Mouse (Mus musculus): ENCODE data around the gene Cmbl. TPM values are rescaled to one million over a fixed set of nuclear protein-coding genes. Genes with fewer than 3 reads are reported as not detected.

The Cmbl gene
- total RNA-seq, 2 experiments from 2014 or later = 28.0 to 31.2 TPM

DNA sequence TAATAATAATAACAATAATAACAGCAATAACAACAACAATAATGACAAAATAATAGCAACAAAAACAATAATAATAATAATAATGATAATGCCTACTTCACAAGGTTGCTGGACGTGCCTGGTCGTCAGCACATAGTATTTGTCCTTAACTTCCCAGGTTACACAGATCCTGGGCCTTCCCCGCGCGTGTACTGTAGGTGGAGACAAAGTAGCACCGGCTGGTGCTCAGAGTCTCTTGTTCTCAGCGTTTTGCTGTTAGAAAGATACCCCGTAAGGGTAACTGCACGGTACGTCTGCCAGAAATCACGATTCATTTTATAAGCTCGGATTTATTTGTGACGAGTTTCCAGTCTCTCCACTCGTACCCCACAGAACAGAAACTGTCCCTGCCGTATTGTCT is 37.2 kb downstream of the Cmbl start:
- DNase-seq (ENCODE audit: low spot score) = no peak
- intact Hi-C loops (cut with DNase I) = no loop called here

DNA sequence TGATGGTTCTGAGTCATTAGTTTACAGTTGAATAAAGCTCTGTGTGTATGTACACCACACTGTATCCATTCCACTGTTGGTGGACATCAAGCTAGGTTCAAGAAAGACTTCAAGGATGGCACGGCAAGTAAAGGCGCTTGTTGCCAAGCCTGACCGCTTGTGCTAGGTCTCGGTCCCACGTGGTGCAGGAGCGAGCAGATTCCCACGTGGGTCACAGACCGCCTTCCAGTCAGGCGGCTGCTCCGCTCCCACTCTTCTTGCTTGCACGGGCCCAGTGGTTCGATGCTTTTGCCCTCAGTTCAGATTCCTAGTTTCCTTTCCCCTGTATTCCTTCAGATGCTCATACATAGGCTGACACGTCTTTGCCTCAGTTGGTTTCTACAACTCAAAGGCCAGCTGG is 37.9 kb downstream of the Cmbl start:
- no peak for DNase-seq (ENCODE audit: low spot score)
- intact Hi-C loops (cut with DNase I) = no loop called here

DNA sequence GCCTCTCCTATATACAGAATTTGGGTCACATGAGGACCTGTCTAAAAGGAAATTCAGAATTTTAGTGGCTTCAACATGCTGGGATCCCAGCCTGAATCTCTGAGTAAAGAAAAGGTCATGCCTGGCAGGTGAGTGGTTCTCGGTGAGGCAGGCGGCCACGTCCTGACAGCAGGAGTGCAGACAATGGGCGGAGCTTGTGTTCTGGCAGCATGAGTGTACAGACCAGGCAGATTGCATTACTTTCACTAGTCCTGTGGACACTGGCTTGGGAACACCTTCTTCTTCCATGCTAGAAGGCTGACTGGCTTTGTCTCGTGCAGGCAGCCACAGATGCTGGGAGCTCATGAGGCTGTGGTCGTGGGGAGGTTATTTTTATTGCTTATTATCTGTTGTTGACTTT is 41.6 kb downstream of the Cmbl start:
- no peak for DNase-seq (ENCODE audit: low spot score)
- intact Hi-C loops (cut with DNase I) = no loop called here

DNA sequence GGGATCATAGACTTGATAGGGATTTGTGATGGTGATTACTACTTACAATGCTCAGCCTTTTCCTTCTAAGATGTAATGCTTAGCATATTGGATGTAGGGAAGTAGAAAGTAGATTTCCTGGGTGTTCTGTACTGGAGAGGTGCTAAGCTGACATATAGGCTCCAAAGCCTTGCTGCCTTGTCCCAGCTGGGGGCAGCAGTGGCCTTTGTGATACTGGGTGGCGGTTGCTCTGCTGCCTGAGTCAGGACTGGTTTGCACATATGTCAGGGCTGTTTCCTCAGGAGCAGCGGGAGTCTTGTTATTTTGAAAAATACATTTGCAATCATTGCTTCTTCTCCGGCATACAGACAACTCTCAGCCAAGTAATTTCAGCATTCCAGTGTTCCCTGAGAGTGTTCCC is 45.8 kb downstream of the Cmbl start:
- no peak for DNase-seq (ENCODE audit: low spot score)
- intact Hi-C loops (cut with DNase I) = no loop called here

DNA sequence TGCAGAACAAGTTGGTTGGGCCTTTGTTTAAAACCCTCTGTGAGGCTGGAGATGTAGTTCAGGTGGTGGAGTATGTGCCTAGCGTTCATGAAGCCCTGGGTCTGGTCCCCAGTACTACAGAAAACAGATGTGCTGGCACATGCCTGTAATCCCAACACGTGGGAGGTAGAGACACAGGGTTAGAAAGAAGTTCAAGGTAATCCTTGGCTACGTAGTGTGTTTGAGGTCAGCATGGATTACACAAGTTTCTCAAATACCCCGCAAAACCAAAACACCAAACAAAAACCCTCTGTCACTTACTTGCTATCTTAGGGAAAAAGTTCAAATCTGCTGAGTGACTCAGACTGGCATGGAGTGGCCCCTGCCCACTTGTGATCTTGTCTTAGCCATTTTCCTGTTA is 46.8 kb downstream of the Cmbl start:
- DNase-seq (ENCODE audit: low spot score) = no peak
- intact Hi-C loops (cut with DNase I) = no loop called here

DNA sequence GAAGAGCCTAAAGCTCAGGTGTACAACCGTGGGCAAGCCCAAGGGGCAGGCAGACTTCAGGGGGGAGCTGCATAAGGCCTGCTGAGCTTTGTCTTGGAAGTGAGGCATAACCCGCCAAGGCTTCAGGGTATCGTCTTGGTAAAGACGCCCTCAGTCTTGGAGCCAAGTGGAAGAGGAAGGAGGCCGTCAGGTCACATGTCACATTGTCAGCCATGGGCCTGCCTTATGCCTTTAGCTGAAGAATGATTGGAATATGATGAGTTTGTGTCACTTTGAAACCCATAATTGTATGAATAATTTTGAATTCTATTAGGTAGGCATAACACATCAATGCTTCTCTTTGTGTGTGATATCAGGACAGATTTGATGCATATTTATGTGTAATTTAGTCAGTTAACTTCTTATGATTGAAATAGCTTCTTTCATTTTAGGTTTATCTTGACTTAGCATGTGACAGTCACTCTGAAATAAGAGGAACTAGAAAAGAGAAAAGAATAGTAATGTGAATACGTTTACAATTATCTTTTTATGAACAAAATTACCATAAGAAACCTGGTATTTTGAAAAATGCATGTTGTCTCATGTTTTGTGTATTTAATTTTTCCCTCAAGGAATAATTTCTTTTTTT is 48.8 kb downstream of the Cmbl start:
- intact Hi-C loops (cut with DNase I) = no loop called here
- DNase-seq (ENCODE audit: low spot score) = no peak

DNA sequence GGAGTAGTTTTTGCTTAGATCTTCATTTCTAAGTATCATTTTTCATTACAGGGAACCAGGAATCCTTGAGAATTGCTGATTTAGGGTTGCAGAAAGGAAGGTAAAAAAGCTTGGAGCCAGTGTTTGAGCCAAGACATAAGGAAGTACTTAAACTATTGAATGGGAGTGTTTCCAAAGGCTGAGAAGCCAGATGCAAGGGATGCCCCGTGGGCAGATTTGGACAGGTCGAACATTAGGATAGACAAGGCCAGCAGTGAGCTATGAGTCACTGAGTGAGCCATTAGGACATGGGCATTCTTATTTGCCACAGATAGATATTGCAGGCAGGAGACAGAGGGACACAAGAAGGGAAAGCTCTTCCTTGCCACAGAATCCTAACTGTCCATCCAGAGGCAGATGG is 49.5 kb downstream of the Cmbl start:
- no peak for DNase-seq (ENCODE audit: low spot score)
- intact Hi-C loops (cut with DNase I) = no loop called here

DNA sequence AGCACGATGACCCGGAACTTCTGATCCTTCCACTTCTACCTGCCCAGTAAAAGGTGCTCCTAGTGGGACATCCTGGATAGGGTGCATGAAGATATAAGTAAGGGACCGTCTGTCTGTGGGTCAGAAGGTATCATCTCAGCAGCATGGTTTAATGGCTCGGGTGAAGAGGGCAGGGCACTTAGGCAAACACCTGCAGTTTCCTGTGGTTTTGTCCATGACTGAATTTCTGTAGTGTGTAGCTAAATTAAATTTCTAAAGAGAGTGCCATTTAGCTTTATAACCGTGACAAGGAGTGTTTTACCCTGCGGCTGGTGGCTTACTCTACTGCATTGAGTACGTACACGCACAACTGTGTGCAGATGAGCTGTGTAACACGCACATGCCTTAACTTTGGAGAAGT is 52.1 kb downstream of the Cmbl start:
- intact Hi-C loops (cut with DNase I) = no loop called here
- DNase-seq (ENCODE audit: low spot score) = no peak

DNA sequence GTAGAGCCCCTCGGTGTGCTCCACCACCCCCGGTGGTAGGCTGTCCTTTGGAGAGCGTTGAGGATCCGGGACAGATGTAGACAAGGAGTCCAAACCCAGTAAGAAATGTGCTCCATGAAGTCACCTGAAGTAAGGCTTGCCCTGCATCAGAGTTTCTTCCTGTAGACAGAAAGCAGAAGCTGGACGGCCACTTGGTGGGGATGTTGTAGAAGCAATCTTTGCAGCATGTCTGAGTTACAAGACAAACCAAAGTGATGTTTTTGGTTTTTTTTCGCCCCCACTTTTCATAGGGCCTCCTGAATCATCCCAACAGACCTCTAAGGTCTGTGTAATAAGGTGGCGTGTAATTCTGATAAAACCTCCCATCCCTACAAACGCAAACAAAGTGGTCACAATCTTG is 54.3 kb downstream of the Cmbl start:
- intact Hi-C loops (cut with DNase I) = no loop called here
- DNase-seq (ENCODE audit: low spot score) = no peak

DNA sequence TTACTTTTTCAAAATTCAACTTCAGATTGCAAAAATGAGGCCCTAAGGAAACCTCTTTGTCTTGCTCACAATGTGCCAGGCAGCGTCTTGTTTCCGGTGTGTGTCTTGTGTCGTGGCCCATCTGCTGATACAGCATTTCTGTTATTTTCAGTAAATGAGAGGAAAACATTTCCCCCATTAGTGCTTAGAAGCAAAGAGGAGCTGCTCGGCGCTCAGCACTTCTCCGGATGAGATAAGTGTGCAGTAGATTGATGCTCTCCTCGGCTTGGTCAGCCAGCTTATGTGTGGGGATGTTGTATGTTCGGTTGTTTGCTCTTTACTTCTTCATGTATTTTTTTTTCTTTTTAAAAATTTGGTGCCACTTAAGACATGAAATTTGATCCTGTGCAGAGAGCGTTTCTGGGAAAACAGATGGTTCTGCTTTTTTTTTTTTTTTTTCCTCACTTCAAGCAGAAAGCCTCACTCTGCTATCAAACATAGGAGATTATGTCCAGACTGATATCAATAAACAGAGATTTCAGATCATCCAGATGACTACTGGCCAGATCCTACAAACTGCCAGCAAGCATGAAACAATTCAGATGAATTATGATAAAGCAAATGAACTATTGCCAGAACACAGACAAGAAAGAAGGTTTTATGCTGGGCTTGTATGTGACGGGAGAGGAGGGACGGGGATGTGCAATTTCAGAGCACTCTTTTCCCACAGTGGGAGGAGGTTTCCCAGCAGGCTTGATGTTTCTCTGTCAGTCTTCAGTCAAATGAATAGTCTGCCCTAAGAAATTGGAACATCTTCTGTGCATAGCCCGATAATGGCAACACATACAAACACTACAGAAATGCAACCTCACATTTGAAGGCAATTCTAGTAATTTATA is 62.3 kb downstream of the Cmbl start:
- no peak for DNase-seq (ENCODE audit: low spot score)
- intact Hi-C loops (cut with DNase I) = no loop called here

DNA sequence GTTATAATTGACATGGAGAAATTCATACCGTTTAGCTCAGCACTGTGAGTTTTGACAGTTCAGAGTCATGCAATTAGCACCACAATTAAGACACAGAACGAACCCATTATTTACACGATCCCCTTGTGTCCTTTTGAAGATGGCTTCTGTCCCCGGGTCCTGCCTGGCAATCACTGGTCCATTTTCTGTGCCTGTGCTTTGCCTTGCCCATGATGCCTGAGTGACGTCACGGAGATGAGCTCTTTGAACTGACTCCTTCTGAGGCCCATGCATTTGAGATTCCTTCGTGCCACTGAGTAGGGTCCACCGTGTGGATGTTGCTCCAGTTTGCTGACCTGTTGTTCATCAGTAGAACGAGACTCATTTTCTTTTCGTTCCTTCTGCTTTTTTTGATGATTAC is 63.0 kb downstream of the Cmbl start:
- DNase-seq (ENCODE audit: low spot score) = no peak
- intact Hi-C loops (cut with DNase I) = no loop called here

DNA sequence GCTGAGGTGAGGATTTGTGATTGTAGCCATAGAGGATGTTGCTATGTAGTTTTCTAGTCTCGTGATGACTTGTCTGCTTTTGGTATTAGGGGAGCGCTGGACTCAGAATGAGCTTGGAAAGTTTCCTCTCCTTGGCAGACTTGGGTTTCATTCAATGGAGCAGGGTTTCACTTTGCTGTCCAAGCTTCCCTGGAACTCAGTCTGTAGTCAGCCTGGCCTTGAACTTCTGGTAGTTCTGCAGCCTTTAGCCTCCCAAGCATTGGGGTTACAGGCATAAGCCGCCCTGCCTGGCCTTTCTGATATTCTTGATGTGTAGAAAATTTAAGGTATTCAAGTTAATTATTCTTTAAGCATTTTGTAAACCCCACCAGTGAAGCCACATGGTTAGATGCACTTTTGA is 64.4 kb downstream of the Cmbl start:
- intact Hi-C loops (cut with DNase I) = no loop called here
- no peak for DNase-seq (ENCODE audit: low spot score)

DNA sequence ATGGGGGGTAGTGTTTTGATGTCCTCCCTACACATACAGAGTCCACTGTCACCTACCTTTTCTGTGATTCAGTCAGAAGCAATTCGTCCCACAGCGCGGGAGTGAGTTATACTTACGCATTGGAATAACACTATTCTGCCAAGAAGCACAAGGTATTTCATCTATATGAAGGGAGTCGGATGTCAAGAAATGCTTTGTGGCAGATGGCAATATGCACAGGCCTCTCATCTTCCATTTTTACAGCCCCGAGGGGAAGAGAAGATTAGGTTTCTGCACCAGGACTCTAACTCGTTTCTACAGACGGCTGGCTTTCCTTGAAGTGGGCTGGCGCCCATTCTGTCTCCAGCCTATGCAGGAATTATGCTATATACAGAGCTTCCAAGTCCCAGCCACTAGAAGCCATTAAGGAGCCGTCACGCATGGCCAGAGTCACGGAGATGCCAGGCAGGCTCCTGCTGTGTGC is 66.2 kb downstream of the Cmbl start:
- DNase-seq (ENCODE audit: low spot score) = no peak
- intact Hi-C loops (cut with DNase I) = no loop called here

DNA sequence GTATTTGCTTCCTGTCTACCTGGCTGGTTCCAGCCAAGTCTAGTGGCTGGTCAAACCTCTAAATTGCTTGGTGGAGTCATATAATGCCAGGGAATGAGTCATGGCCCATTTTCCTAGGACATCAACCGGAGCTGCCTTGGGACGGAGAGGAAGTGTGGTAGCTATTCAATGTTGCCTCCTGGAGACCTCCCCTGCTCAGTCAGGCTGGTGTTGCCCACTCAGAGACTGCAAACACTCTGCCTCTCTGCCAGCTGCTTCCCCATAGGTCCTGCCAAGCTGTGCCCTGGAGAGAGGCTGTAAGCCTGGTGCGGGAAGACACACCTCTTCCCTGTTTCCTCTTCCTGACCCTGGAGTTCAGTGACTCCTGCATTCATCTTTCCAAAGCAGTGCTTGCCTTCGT is 67.3 kb downstream of the Cmbl start:
- intact Hi-C loops (cut with DNase I) = no loop called here
- no peak for DNase-seq (ENCODE audit: low spot score)

DNA sequence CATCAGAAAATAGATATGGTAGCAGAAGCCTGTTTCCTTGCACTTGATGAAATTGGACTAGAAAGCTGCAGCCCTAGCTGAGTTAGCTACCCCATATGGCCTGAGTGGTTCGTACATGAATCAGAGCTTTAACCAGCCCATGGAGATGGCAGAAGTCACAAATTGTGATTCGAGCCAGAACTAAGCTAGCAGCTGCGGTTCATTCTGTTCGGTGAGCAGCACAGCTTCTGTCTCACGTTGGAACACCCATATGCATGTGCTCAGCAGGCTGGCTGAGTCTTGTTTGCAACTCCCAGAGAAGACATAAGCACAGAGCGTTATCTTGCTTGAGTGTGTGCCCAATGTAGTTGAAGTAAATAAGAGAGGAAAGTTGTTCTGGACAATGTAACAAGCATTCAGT is 69.4 kb downstream of the Cmbl start:
- DNase-seq (ENCODE audit: low spot score) = no peak
- intact Hi-C loops (cut with DNase I) = no loop called here

DNA sequence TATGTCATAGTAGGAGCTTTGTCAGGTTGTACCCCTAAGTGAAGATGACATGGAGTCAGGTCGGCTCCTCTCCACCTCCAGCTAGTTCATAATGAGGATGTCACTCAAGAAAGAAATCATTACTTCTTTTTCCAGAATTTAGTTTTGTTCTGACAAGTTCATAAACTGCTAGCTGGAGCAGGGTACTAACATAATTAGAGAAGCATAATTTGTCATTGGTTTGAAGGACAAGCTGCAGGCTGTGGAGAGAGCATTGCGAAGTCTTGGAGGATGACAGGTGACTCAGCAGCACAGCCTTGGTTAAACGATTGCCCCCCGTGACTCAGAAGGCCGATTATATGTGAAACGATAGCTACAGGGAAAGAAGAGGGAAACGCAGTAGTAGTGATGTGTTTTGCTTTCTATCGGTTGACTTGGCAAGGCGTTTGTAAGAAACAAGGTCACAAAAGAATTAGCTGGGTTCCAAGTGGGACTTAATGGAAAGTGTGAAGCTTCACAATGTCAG is 71.0 kb downstream of the Cmbl start:
- no peak for DNase-seq (ENCODE audit: low spot score)
- intact Hi-C loops (cut with DNase I) = no loop called here

Other genes starting within 250 kb of the Cmbl start
- 10 to 100 TPM; 22.6 to 23.2 TPM for gene Ankrd33b, start 197.7 kb upstream of the Cmbl start, total RNA-seq (2021)
- gene Ropn1l, start 111.7 kb upstream of the Cmbl start, total RNA-seq (2021) = not detected
- gene March6, start 34.3 kb upstream of the Cmbl start, total RNA-seq (2021) = 100 to 1,000 TPM; 100 to 111 TPM
- 100 to 1,000 TPM; 147 to 158 TPM for gene Cct5, start 36.4 kb downstream of the Cmbl start, total RNA-seq (2021)
- gene Fam173b, start 36.5 kb downstream of the Cmbl start, total RNA-seq (2021) = 10 to 100 TPM; 19.6 to 22.9 TPM